Mouse (Mus musculus): ENCODE results near the gene Rasgrf1.

- TF ChIP-seq POLR2A (IDR thresholded peaks at IDR 0.05; ENCODE audit: borderline replicate concordance, control insufficient read depth, low read depth, low read length) (no peak), CTCF (IDR thresholded peaks at IDR 0.05; ENCODE audit: control insufficient read depth, insufficient read depth, low read length) (no peak)
Measured at GRCm38 (mm10) chr9:89909131-89910010, at the start of gene Rasgrf1.

Measured in bone marrow, adult 2 months (tissue).